Mouse (Mus musculus) neutrophil, adult 5-6 weeks (primary cell): Measurements from ENCODE around the gene Gnat3. TPM values are rescaled to one million over a fixed set of nuclear protein-coding genes. Genes with fewer than 3 reads are reported as not detected.

Experiments used
- ATAC-seq: fragments of 151-379, 151-347 bp; 2 replicates; pipeline ENCODE4 v1.8.0; 2017; ENCODE audit warnings: mild to moderate bottlenecking, moderate TSS enrichment; ENCODE audit not compliant: insufficient number of reproducible peaks, poor library complexity, low FRiP score, severe bottlenecking; ENCODE audit errors: extremely low read depth
- total RNA-seq: library from RNA; stranded (forward); fragments of 200-1000 nt; gene quantifications from 2 replicates; pipeline ENCODE4 v1.2.3, GENCODE M21; 2017

Gene Gnat3
- total RNA-seq, 1 experiment from 2014 or later = not detected

- no peak for ATAC-seq
These were observed 41.3 kb downstream of the Gnat3 start for GRCm38 (mm10) chr5:18003675-18004074.

- ATAC-seq = no peak
These were observed 42.7 kb downstream of the Gnat3 start for GRCm38 (mm10) chr5:18004824-18005611.

- no peak for ATAC-seq
These were observed 43.8 kb downstream of the Gnat3 start for GRCm38 (mm10) chr5:18006157-18006556.

- ATAC-seq = no peak
These were observed 44.7 kb downstream of the Gnat3 start for GRCm38 (mm10) chr5:18007067-18007466.

GRCm38 (mm10) chr5:18010301-18010700 lies 48.0 kb downstream of the Gnat3 start:
- ATAC-seq = peak; percentile 33; the same call in 1 of the 2 replicates

GRCm38 (mm10) chr5:18013196-18013595 lies 50.8 kb downstream of the Gnat3 start:
- ATAC-seq = peak; percentile 60

- 0 out of 2 replicates have a peak, but pooled peaks have one; percentile 15 for ATAC-seq
These were observed 52.0 kb downstream of the Gnat3 start for GRCm38 (mm10) chr5:18014209-18014829.

- ATAC-seq = no peak
These were observed 61.0 kb downstream of the Gnat3 start for GRCm38 (mm10) chr5:18023347-18023746.

- ATAC-seq = no peak
These were observed 65.2 kb downstream of the Gnat3 start for GRCm38 (mm10) chr5:18027531-18027930.

- no peak for ATAC-seq
These were observed 73.7 kb downstream of the Gnat3 start for GRCm38 (mm10) chr5:18035848-18036638.

GRCm38 (mm10) chr5:18043022-18043421 lies 80.7 kb downstream of the Gnat3 start:
- peak; percentile 66; the same call in 1 of the 2 replicates for ATAC-seq

GRCm38 (mm10) chr5:18048841-18049240 lies 86.5 kb downstream of the Gnat3 start:
- ATAC-seq = no peak

GRCm38 (mm10) chr5:18055323-18055722 lies 93.0 kb downstream of the Gnat3 start:
- no peak for ATAC-seq

Other genes starting within 250 kb of the Gnat3 start
- gene Cd36, start 73.7 kb upstream of the Gnat3 start, total RNA-seq = 18.3 and 21.4 TPM in 2 replicates